Mouse (Mus musculus) testis, adult 2 months (tissue): ENCODE data around the gene Commd7.

Source experiments
- CTCF ChIP-seq: fragments of 200-500 bp; IDR thresholded peaks from 2 replicates; pipeline ENCODE4 v1.5.1; 2012; ENCODE audit warnings: low read depth, mild to moderate bottlenecking, inconsistent platforms, low read length, moderate library complexity; ENCODE audit not compliant: control insufficient read depth, insufficient read depth, insufficient replicate concordance
- POLR2A ChIP-seq: fragments of 200-500 bp; IDR thresholded peaks from 2 replicates; pipeline ENCODE4 v1.6.1; 2012; ENCODE audit warnings: low read depth, mild to moderate bottlenecking, inconsistent platforms, low read length, moderate library complexity; ENCODE audit not compliant: control insufficient read depth

DNA sequence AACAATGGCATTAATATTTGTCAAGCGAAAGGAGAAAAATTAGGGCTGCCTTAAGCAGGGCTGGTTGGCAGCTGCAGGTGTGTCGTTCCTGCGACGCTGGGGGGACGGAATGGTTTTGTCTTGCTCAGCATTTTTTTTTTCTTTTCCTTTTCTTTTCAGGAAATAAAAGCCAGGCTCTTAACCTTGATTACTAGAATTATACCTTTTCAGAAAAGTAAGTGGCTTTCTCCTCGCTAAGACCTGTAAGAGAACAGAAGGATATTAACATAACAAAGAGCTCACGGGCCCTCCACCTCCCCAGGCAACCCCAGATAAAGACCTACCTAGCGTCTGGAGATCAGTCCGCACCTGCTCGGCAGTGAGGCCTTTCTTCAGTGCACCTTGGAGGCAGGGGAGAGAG lies 10.1 kb downstream of the Commd7 start:
- TF ChIP-seq CTCF (no peak), POLR2A (no peak)
